Mouse (Mus musculus): ENCODE results near the gene Atg4b. TPM values are rescaled to one million over a fixed set of nuclear protein-coding genes. Genes with fewer than 3 reads are reported as not detected.
"Not testable (repeated sequence)": the region's sequence is repeated elsewhere in the genome, so short reads cannot be mapped to it uniquely, and the experiment has no call there.

Atg4b gene
- total RNA-seq, 2 experiments from 2014 or later: 38.4 to 39.6 TPM

DNA sequence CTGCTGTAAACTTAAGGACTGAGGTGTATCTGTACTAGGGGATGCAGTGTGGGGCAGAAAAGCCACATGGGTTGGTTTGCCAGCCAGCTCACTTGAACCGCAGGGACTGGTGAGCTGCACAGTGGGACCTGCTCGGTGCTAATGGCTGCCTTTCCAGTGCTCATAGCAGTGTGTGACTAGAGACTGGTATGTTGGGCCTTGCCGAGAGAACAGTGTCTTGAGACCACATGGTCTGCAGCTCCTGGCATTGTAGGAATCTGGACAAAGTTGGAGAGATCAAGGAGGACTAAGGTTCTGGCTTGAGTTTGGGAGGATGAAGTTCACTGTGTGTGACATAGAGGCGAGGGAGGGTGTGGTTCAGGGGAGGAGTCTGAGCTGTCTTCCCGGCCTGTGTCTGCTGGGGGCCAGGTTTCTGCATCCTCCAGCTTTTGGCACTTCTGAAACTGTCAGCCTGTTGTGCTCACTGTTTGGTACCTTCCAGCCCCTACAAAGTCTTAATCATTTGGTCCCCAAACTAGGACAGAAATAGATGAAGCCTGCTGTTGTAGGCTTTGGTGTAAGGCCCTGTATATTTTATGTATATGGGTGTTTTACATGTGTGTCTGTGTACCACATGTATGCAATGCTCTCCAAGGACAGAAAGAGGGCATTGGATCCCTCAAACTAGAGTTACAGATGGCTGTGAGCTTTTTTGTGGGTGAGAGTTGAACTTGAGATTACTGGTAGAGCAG, 54.1 kb downstream of the Atg4b start:
- DNase-seq: no peak
- intact Hi-C loops (cut with DNase I): loop anchor here (2.0 to 10.0 kb wide), 2 partner anchors 17 to 291 kb away; partner anchors contain the start of gene Farp2

DNA sequence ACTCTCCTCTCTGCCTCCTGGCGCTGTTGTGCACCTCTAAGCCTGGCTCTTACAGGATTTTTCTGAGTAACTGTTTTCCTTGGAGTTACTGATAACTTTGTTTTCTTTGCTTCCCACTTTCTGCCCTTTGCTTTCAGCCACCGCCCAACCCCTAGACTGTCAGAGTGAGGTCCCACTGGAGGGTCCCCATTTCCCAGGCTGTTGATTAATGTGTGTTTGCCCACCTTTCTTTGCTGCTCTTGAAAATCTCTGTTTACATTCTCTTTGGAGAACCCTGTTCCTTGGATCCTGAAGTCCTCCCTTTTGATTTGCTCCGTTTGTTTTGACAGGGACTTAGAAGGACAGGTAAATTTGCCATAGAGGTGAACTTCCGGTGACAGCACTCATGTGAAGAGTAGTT, 57.6 kb downstream of the Atg4b start:
- DNase-seq: no peak
- intact Hi-C loops (cut with DNase I): loop anchor here (10.0 kb wide), 1 partner anchor 294 kb away; the partner anchor contains the start of gene Farp2

DNA sequence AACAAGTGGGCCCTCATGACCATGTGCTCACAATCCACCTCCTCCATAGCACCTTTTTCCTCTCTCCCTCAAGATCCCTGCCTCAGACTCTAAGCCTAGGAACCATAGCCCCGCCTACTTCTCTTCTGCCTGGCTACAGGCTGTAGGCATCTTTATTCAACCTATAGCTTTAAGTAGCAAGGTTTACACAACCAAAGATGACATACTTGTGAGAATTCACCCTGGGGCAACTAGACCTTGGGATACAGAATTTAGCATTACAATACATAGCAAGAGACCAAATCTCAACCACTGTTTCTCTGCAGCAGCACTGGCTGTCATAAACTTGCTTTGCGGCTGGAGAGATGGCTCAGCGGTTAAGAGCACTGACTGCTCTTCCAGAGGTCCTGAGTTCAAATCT, 58.7 kb downstream of the Atg4b start:
- DNase-seq: no peak
- intact Hi-C loops (cut with DNase I): no loop called here

DNA sequence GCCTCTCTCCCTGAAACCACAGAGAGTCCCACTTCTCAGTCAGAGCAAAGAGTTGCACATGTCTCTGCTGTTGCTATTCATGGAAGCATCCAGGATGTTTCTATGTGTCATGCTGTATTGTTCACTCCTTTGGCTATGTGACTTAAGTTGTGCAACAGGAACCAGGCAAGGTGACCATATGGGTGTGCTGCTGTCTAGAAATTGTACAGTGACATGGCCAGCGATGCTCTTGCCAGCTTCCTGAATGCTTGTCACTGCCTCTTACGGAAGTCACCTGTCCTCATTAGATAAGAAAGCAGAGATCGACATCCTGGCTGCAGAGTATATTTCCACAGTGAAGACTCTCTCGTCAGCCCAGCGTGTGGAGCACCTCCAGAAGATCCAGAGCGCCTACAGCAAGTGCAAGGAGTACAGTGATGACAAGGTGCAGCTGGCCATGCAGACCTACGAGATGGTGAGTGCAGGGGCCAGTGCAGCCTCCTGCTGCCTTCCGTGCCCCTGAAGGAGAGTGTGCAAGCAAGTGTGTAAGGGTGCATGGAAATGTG, 60.3 kb downstream of the Atg4b start:
- intact Hi-C loops (cut with DNase I): no loop called here
- DNase-seq: no peak

DNA sequence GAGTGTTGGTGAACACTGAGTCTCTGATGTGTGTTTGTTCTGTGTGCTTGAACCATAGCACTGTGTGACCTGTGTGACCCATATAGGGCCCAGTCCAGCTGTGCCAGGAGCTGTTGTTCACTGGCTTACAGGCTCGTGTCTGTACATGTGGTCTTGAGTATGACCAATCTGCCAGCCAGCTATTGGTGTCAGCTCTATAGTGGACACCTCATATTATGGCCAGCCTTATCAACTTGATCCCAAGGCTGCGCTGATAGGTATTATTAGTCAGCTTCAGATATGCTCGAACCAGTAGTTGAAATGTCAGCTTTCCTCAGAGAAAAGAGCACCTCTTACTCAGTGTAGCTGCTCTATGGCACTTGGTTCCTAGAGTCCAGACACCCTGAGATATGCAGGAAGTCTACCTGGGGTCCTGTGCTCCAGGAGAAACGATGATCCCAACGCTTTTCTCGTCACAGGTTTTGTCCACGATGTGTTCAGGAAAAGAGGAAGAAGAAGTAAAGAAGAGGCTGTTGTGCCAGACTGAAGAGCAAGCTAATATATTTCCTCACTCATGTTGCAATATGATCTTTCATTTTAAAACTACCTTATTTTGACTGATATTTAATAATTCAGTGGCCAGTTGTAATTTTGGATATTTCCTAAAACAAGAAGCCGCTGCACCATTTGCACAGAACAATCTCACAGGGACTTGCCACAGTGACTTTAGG, 66.7 kb downstream of the Atg4b start:
- no peak for DNase-seq
- intact Hi-C loops (cut with DNase I): no loop called here

DNA sequence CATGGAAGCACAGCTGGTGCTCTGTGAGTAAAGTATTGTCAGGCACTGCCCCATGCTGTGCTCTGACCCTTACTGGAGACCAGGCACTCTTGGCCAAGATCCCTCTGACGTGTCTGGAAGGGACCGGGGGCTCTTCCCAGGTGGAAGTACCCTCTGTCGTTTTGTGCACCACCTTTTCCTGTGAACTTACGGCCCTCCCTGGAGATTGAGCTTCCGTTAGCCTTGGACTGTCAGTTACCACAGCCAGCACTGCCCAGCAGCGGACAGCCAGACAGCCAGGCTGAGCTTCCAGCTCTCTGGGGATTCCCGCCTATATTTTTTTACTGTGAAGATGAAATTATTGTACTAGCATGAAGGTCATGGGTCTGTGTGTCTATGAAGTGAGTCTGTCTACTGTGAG, 67.4 kb downstream of the Atg4b start:
- intact Hi-C loops (cut with DNase I): no loop called here
- no peak for DNase-seq

DNA sequence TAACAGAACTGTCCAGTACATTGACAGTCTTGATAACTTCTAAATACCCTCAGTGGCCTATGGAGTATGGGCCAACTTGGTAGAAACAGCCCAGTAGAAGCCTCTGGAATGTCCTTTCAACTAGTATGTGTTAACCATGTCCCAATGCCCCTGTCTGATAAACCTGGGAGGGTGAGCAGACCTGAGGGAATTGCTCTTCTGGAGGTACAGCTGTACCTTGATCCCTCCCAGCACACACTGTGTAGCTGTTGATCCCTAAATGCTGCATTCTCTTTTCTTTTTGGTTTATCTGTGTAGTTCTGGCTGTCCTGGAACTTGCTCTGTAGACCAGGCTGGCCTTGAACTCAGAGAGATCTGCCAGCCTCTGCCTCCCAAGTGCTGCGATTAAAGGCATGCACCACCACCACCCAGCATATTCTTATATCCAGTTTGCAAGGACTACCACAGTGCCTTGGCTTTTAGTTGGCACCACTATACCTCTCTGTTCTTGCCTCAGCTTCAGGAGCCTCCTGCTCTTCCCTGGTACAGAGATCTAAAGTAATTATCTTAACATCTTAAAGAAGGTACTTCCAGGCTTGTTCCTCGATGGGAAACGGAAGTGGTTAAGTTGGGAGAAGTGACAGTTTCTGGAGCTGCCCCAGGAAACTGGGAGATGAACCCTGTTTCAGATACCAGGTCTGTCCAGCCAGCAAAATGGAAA, 72.6 kb downstream of the Atg4b start:
- intact Hi-C loops (cut with DNase I): loop anchor here (2.0 kb wide), 1 partner anchor 19 kb away; no protein-coding TSS in a partner anchor
- DNase-seq: no peak

DNA sequence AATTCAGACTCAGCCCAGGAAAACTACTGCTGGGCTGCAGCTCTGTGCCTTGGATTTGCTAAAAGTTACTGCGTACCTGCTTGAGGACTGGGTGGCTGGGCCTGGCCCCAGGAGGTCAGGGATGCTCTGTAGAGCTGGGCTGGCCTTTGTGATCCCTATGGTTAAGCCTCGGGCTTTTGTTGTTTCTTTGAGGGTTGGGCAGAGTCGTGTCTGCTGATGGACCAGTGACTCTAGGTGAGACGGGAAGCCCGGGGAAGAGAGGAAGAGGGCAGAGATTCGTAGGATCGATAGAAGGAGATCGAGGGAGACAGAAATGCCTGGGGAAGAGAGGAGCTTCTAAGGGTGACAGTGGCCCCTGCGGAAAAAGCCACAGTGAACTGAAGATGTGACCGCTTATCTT, 73.3 kb downstream of the Atg4b start, which contains the start of gene D2hgdh:
D2hgdh (plus strand) TSS at position 301 of the 400 bp plus-strand sequence.
- DNase-seq: no peak
- intact Hi-C loops (cut with DNase I): no loop called here

DNA sequence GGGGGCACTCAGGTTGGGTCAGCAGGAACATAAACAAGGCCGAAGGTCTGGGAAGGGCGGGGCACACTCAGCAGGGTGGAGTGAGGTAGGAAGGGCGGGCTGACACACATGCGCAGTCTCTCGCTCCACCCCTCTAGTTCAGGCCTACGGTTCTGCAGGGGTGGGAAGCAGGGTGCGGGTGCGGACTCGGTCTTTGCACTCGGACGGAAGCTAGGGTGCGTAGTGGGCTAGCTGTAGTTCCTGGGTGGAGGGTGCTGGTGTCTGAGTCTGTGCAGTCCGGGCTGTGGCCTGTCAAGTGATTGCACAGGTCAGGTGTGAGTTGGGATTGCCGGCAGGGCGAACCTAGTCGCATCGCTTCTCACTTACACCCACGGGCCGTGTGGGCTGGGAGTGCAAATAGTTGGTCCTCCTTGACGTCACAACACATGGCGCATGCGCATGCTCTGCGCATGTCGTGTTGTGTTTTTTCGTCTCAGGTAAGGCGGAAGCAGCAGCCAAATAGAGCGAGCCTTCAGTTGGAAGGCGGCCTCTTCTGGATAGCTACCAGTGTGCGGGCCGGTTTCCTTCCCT, 73.9 kb downstream of the Atg4b start:
- DNase-seq: peak; percentile 92 to 95
- intact Hi-C loops (cut with DNase I): no loop called here

DNA sequence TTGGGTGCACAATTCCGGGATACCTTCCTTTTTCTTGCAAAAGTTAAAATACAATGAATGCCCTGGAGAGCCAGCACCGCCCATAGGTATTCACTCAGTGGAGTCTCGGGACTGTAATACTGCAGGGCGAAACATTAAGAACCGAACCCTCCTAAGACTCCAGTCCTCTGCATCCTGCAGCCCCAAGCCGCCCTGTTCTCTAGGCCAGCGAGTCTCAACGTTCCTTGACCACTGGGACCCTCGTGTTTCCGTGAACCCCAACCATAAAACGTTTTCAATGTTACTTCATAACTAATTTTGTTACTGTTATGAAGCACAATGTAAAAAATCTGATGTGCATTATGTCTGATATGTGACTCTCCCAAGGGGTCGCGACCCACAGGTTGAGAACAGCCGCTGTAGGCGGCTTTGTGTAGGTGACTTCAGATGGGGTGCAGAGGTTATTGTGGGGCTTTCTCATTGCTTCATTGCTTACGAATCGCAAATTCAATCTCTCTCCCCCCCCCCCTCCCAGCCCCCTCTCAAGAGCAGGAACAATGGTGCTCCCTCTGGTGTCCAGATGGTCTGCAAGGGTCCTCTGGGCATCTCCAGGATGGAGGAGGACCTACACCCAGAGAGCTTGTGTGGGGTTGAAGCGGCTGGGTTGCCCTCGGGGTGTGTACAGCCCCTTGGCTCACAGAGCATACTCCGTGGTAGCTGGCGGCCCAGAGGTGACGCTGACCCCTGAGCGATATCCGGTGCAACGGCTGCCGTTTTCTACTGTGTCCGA, 74.7 kb downstream of the Atg4b start:
- intact Hi-C loops (cut with DNase I): no loop called here
- DNase-seq: no peak

DNA sequence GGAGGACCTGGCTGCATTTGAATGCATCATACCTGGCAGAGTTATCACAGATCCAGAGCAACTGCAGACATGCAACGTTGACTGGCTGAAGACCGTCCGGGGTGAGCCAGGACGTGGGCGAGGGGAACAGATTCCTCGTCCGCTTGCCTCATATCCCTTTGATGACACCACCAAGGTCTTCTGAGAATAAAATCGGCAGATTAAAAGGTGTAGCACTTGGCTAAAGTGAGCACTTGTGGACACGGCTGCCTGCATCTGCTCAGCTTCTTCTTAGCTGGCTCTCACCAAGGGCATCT, 75.2 kb downstream of the Atg4b start:
- DNase-seq: no peak
- intact Hi-C loops (cut with DNase I): no loop called here

DNA sequence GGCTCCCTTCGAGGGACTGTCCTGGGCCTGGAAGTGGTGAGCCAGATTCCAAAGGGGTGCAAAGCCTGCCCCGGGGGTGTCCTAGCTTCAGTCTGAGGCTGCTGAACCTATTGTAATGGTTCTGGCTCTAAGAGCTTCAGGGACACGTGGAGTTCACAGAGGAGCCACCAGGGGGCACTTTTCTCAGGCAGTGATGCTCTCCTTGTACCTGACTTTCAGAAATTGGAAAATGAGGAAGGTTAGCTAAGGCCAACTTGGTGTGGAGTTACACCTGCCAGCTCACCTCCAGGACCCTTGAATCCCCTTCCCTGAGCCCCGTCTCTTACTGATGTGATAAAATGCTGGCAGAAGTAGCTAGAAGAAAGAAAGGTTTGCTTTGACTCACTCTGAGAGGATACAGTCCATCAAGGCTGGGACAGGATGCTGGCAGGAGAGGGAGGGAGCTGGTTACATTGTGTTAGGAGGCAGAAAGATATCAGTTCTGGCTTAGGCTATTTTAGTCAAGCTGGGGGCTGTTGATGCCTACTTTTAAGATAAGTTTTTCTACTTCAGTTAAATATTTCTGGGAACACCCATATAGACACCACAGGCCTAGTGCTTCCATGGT, 81.6 kb downstream of the Atg4b start:
- intact Hi-C loops (cut with DNase I): loop anchor here (10.0 kb wide), 2 partner anchors 82 to 242 kb away; partner anchors contain the start of gene Gal3st2b

DNA sequence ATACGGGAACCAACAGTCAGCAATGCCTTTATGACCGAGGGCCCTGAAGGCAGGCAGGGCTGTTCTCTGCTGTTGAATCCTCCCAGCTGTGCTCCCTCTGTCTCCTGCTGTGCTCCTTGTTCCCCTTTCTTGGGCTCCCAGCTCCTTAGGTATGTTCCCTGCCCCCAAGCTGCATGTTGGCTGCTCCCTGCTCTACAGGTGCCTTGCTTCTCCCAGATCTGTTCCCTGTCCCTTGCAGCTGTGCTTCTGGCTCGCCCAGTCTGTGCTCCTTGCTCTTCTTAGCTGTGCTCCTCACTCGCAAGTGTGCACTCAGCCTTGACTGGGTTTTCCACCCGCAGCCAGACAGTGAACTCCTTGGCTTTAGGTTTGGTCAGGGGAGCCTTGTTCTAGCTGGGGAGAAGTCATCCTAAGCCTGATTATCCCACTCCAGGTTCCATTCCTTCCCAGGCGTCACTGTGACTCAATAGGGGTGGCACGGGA, 83.4 kb downstream of the Atg4b start:
- DNase-seq: no peak
- intact Hi-C loops (cut with DNase I): loop anchor here (10.0 kb wide), 2 partner anchors 80 to 240 kb away; partner anchors contain the start of gene Gal3st2b

More for the DNA sequence above, 81.6 kb downstream of the Atg4b start:
- DNase-seq: not testable (repeated sequence)

DNA sequence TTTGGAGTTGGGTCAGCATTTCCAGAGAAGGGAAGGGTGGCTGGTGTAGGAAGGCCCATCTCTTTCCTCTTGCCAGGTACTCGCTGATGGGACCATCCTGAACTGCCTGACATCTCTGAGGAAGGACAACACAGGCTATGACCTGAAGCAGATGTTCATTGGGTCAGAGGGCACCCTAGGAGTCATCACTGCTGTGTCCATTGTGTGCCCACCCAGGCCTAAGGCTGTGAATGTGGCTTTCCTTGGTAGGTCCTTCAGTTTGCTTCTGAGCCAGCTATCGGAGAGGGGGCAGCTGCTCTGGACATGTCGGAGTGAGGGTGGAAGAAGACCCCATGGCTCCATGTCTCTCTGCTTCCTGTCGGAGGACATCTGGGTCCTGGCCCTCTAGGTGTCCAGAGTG, 83.9 kb downstream of the Atg4b start:
- intact Hi-C loops (cut with DNase I): loop anchor here (10.0 kb wide), 2 partner anchors 80 to 240 kb away; partner anchors contain the start of gene Gal3st2b

DNA sequence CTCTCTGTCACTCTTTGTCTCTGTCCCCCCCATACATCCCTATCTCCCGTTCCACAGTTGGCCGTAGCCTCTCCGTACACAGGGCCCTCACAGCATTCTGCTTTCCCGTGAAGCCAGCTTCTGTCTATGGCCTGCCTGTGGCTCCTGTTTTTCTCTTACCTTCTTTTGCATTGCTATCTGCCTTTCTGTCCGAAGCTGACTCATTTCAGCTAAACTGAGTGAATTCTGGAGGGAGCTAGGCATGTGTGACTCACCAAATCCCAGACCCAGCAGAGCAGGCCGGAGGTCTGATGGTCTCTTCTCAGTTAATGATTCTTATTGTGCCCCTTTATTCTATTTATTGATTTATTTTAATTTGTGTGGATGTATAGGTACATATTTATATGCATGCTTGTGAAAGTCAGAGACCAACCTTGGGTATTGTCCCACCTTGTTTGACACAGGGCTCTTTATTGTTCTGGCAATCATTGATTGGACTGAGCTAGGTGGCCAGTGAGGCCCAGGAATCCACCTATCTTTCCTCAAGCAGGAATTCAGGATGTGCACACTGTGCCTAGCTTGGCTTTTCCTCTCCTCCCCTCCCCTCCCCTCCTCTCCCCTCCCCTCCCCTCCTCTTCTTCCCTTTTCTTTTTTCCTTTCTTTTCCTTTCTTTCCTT, 84.7 kb downstream of the Atg4b start:
- intact Hi-C loops (cut with DNase I): loop anchor here (10.0 kb wide), 2 partner anchors 79 to 239 kb away; partner anchors contain the start of gene Gal3st2b
- no peak for DNase-seq

More for the DNA sequence above, 83.9 kb downstream of the Atg4b start:
- DNase-seq: no peak

DNA sequence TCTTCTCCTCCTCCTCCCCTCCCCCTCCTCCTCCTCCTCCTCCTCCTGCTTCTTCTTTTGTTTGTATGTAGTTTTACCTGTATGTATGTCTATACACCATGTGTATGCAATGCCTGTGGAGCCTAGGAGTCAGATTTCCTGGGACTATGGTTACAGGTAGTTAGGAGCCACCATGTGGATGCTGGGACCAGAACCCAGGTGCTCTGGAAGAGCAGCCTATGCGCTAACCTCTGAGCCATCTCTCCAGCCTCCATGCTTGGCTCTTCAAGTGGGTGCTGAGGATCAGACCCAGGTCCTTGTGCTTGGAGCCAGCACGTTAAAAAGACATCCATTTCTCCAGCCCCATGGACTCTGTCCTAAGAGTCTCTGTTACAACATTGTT, 85.2 kb downstream of the Atg4b start:
- intact Hi-C loops (cut with DNase I): loop anchor here (10.0 kb wide), 2 partner anchors 78 to 238 kb away; partner anchors contain the start of gene Gal3st2b
- DNase-seq: no peak

DNA sequence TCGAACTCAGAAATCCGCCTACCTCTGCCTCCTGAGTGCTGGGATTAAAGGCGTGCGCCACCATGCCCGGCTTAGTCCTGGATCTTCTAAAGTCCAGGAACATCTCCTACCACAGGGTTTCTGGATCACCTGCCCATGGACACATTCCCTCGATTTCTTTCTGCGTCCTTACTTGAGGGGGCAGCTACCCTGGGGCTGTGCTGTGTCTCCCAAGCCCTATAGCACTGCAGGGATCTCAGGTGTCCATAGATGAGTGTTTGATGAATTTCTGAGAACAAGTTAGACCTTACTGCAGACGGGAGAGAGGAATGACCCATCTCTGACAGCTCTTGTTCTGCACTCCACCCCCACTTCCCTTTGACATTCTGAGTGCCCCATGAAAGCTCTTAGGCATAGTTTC, 86.0 kb downstream of the Atg4b start:
- intact Hi-C loops (cut with DNase I): loop anchor here (10.0 kb wide), 2 partner anchors 77 to 237 kb away; partner anchors contain the start of gene Gal3st2b
- DNase-seq: no peak

DNA sequence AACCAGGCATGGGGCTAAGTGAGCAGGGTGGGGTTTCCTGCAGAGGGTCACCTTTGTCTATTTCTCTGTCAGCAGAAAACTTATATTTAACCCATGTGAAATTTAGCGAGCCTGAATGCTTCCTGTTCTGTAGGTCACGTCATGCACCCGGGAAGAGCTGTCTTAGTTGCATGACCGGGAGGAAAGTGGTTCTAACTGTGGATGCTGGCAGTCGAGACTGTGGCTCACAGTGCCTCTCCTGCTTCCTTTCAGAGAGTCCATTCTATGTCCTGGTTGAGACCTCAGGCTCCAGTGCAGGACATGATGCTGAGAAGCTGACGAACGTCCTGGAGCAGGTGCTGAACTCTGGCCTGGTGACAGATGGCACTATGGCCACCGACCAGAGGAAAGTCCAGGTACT, 87.3 kb downstream of the Atg4b start:
- not testable (repeated sequence) for DNase-seq
- intact Hi-C loops (cut with DNase I): loop anchor here (10.0 kb wide), 2 partner anchors 76 to 236 kb away; partner anchors contain the start of gene Gal3st2b

Measured in heart, postnatal 36 days (tissue).